Mouse (Mus musculus) liver, embryonic 12.5 days (tissue): ENCODE data around the gene Apol8. TPM values are rescaled to one million over a fixed set of nuclear protein-coding genes. Genes with fewer than 3 reads are reported as not detected.

ENCODE experiments used
- ATAC-seq: fragments of 200-750 bp; cut with Nextera tagmentation; 2 replicates; pipeline ENCODE4 v1.8.0; 2017; ENCODE audit warnings: moderate number of reproducible peaks, mild to moderate bottlenecking, moderate library complexity
- H3K27ac ChIP-seq: fragments of 300-500 bp; sonication (generic); 2 replicates; pipeline ENCODE4 v1.5.1; 2016; ENCODE audit warnings: mild to moderate bottlenecking
- H3K27me3 ChIP-seq: fragments of 300-500 bp; sonication (generic); replicated peaks from 2 replicates; pipeline ENCODE4 v1.6.1; 2016; ENCODE audit warnings: mild to moderate bottlenecking, moderate library complexity
- H3K36me3 ChIP-seq: fragments of 300-500 bp; sonication (generic); 2 replicates; pipeline ENCODE4 v1.6.1; 2016; ENCODE audit warnings: mild to moderate bottlenecking, moderate library complexity
- H3K4me1 ChIP-seq: fragments of 300-500 bp; sonication (generic); 2 replicates; pipeline ENCODE4 v1.6.1; 2016
- H3K4me2 ChIP-seq: fragments of 300-500 bp; sonication (generic); 2 replicates; pipeline ENCODE4 v1.6.1; 2016; ENCODE audit warnings: mild to moderate bottlenecking, moderate library complexity
- H3K4me3 ChIP-seq: fragments of 300-500 bp; sonication (generic); 2 replicates; pipeline ENCODE4 v1.5.1; 2016; ENCODE audit warnings: mild to moderate bottlenecking, moderate library complexity
- H3K9ac ChIP-seq: fragments of 300-500 bp; sonication (generic); 2 replicates; pipeline ENCODE4 v1.6.1; 2016; ENCODE audit warnings: mild to moderate bottlenecking, moderate library complexity
- H3K9me3 ChIP-seq: fragments of 300-500 bp; sonication (generic); replicated peaks from 2 replicates; pipeline ENCODE4 v1.6.1; 2016; ENCODE audit warnings: mild to moderate bottlenecking, moderate library complexity
- WGBS: fragments of 180-500 bp; shearing (Covaris S2); methylation state at CpG from one replicate; pipeline ENCODE4 v1.1.7; 2016; ENCODE audit not compliant: insufficient replicate concordance; 5-methylcytosine and 5-hydroxymethylcytosine counted together
- polyA plus RNA-seq: library from polyadenylated mRNA; unstranded; fragments of >200 nt; fragmentation: Nextera tagmentation; extraction: Ambion mirVana; gene quantifications from 2 replicates; pipeline ENCODE4 v1.2.1, GENCODE M21; 2016

Apol8 gene
- polyA plus RNA-seq, 1 experiment from 2014 or later = 26.7 TPM

- Histone ChIP-seq H3K9me3 (no peaks in the 10 kb centered on the region), H3K4me1 (peaks cover 10% of the 10 kb centered on the region), H3K4me3 (no peak overlapping the region), H3K9ac (no peak overlapping the region), H3K27ac (no peak overlapping the region), H3K27me3 (no peaks in the 10 kb centered on the region), H3K36me3 (peaks cover 78% of the 10 kb centered on the region), H3K4me2 (no peak overlapping the region)
- peak; percentile 40; the same call in 1 of the 2 replicates for ATAC-seq
- 78% methylated on average over 22 of the region's 22 CpGs for WGBS
Measured at GRCm38 (mm10) chr15:77761561-77762380, 5.0 kb upstream of the Apol8 start.

- Histone ChIP-seq H3K4me1 (peaks cover 17% of the 10 kb centered on the region), H3K4me3 (no peak overlapping the region), H3K4me2 (no peak overlapping the region), H3K27ac (no peak overlapping the region), H3K36me3 (peaks cover 71% of the 10 kb centered on the region), H3K9me3 (no peaks in the 10 kb centered on the region), H3K9ac (no peak overlapping the region), H3K27me3 (no peaks in the 10 kb centered on the region)
- WGBS = 88% methylated on average over 7 of the region's 7 CpGs
- no peak for ATAC-seq
Measured at GRCm38 (mm10) chr15:77761083-77761482, 4.3 kb upstream of the Apol8 start.

GRCm38 (mm10) chr15:77760037-77760436 is 3.2 kb upstream of the Apol8 start:
- Histone ChIP-seq H3K4me2 (no peak overlapping the region), H3K4me1 (peaks cover 27% of the 10 kb centered on the region), H3K9me3 (no peaks in the 10 kb centered on the region), H3K4me3 (no peak overlapping the region), H3K27me3 (no peaks in the 10 kb centered on the region), H3K36me3 (peaks cover 61% of the 10 kb centered on the region), H3K9ac (no peak overlapping the region), H3K27ac (no peak overlapping the region)
- ATAC-seq = no peak
- 88% methylated on average over 16 of the region's 16 CpGs for WGBS

- Histone ChIP-seq H3K4me2 (no peak overlapping the region), H3K4me3 (no peak overlapping the region), H3K36me3 (peaks cover 46% of the 10 kb centered on the region), H3K27ac (0 out of 2 replicates have a peak overlapping the region, but pooled peaks have one; percentile 89), H3K9me3 (no peaks in the 10 kb centered on the region), H3K9ac (no peak overlapping the region), H3K27me3 (0 out of 2 replicates have a peak, but pooled peaks cover 4% of the 10 kb centered on the region), H3K4me1 (peaks cover 42% of the 10 kb centered on the region)
- no peak for ATAC-seq
- 72% methylated on average over 4 of the region's 4 CpGs for WGBS
Measured at GRCm38 (mm10) chr15:77757586-77758226, 903 bp upstream of the Apol8 start.

GRCm38 (mm10) chr15:77756081-77756480 is 722 bp downstream of the Apol8 start:
- Histone ChIP-seq H3K27me3 (0 out of 2 replicates have a peak, but pooled peaks cover 7% of the 10 kb centered on the region), H3K4me3 (peak overlapping the region; percentile 72), H3K36me3 (peaks cover 46% of the 10 kb centered on the region), H3K9ac (peak overlapping the region; percentile 83), H3K4me1 (peaks cover 58% of the 10 kb centered on the region), H3K9me3 (no peaks in the 10 kb centered on the region), H3K4me2 (peak overlapping the region; percentile 85), H3K27ac (peak overlapping the region; percentile 89)
- 54% methylated on average over 2 of the region's 2 CpGs for WGBS
- ATAC-seq = no peak

GRCm38 (mm10) chr15:77755132-77755531 is 1.7 kb downstream of the Apol8 start:
- ATAC-seq = peak; percentile 99
- peak overlapping the region; percentile 89 for H3K27ac ChIP-seq
- 0 out of 2 replicates have a peak, but pooled peaks cover 7% of the 10 kb centered on the region for H3K27me3 ChIP-seq
- H3K9me3 ChIP-seq = no peaks in the 10 kb centered on the region
- 31% methylated on average over 2 of the region's 2 CpGs for WGBS
- H3K36me3 ChIP-seq = peaks cover 46% of the 10 kb centered on the region
- H3K9ac ChIP-seq = peak overlapping the region; percentile 83
- peak overlapping the region; percentile 85 for H3K4me2 ChIP-seq
- H3K4me1 ChIP-seq = peaks cover 59% of the 10 kb centered on the region
- H3K4me3 ChIP-seq = peak overlapping the region; percentile 72

GRCm38 (mm10) chr15:77752443-77752842 is 4.4 kb downstream of the Apol8 start:
- Histone ChIP-seq H3K9me3 (peaks cover 6% of the 10 kb centered on the region), H3K27me3 (0 out of 2 replicates have a peak, but pooled peaks cover 7% of the 10 kb centered on the region), H3K36me3 (peaks cover 61% of the 10 kb centered on the region), H3K27ac (peak overlapping the region; percentile 89; the same call in 1 of the 2 replicates), H3K4me2 (peak overlapping the region; percentile 85), H3K9ac (peak overlapping the region; percentile 83; the same call in 1 of the 2 replicates), H3K4me3 (peak overlapping the region; percentile 72), H3K4me1 (peaks cover 75% of the 10 kb centered on the region)
- WGBS = 56% methylated on average over 11 of the region's 11 CpGs
- no peak for ATAC-seq

- Histone ChIP-seq H3K36me3 (peaks cover 81% of the 10 kb centered on the region), H3K4me1 (peaks cover 56% of the 10 kb centered on the region)
Measured at GRCm38 (mm10) chr15:77750461-77750860, 6.3 kb downstream of the Apol8 start.

GRCm38 (mm10) chr15:77749717-77750116 is 7.1 kb downstream of the Apol8 start:
- Histone ChIP-seq H3K4me2 (no peak overlapping the region), H3K27me3 (peaks cover 21% of the 10 kb centered on the region; the same call in 1 of the 2 replicates), H3K9me3 (peaks cover 6% of the 10 kb centered on the region), H3K4me3 (no peak overlapping the region), H3K27ac (no peak overlapping the region), H3K4me1 (peaks cover 48% of the 10 kb centered on the region), H3K9ac (no peak overlapping the region), H3K36me3 (peaks cover 89% of the 10 kb centered on the region)
- no peak for ATAC-seq
- WGBS = 87% methylated on average over 10 of the region's 10 CpGs

More at GRCm38 (mm10) chr15:77750461-77750860, 6.3 kb downstream of the Apol8 start:
- WGBS = 26% methylated on average over 1 of the region's 1 CpGs
- Histone ChIP-seq H3K9ac (no peak overlapping the region), H3K9me3 (peaks cover 6% of the 10 kb centered on the region), H3K27me3 (peaks cover 19% of the 10 kb centered on the region; the same call in 1 of the 2 replicates), H3K4me2 (no peak overlapping the region), H3K4me3 (no peak overlapping the region), H3K27ac (no peak overlapping the region)
- ATAC-seq = no peak

- Histone ChIP-seq H3K9me3 (peaks cover 6% of the 10 kb centered on the region), H3K4me3 (0 out of 2 replicates have a peak overlapping the region, but pooled peaks have one; percentile 5), H3K4me2 (0 out of 2 replicates have a peak overlapping the region, but pooled peaks have one; percentile 10), H3K27me3 (peaks cover 21% of the 10 kb centered on the region; the same call in 1 of the 2 replicates), H3K9ac (no peak overlapping the region), H3K27ac (no peak overlapping the region), H3K4me1 (peaks cover 43% of the 10 kb centered on the region), H3K36me3 (peaks cover 88% of the 10 kb centered on the region)
- 87% methylated on average over 3 of the region's 3 CpGs for WGBS
- no peak for ATAC-seq
Measured at GRCm38 (mm10) chr15:77748414-77748813, 8.4 kb downstream of the Apol8 start.

- no peak overlapping the region for H3K27ac ChIP-seq
- peaks cover 67% of the 10 kb centered on the region for H3K36me3 ChIP-seq
- ATAC-seq = no peak
Measured at GRCm38 (mm10) chr15:77746326-77746725, 10.5 kb downstream of the Apol8 start.

GRCm38 (mm10) chr15:77745081-77745480 is 11.7 kb downstream of the Apol8 start:
- H3K9ac ChIP-seq = no peak overlapping the region
- no peak overlapping the region for H3K27ac ChIP-seq
- H3K4me2 ChIP-seq = no peak overlapping the region
- H3K9me3 ChIP-seq = peaks cover 6% of the 10 kb centered on the region
- H3K36me3 ChIP-seq = peaks cover 54% of the 10 kb centered on the region
- H3K4me3 ChIP-seq = no peak overlapping the region
- ATAC-seq = no peak
- H3K27me3 ChIP-seq = peaks cover 14% of the 10 kb centered on the region; the same call in 1 of the 2 replicates
- H3K4me1 ChIP-seq = peaks cover 19% of the 10 kb centered on the region

More at GRCm38 (mm10) chr15:77746326-77746725, 10.5 kb downstream of the Apol8 start:
- Histone ChIP-seq H3K4me1 (peaks cover 23% of the 10 kb centered on the region), H3K9me3 (peaks cover 6% of the 10 kb centered on the region), H3K4me2 (no peak overlapping the region), H3K9ac (no peak overlapping the region), H3K4me3 (no peak overlapping the region), H3K27me3 (peaks cover 14% of the 10 kb centered on the region; the same call in 1 of the 2 replicates)
- WGBS = 66% methylated on average over 1 of the region's 1 CpGs
